In the genomic region with DNA sequence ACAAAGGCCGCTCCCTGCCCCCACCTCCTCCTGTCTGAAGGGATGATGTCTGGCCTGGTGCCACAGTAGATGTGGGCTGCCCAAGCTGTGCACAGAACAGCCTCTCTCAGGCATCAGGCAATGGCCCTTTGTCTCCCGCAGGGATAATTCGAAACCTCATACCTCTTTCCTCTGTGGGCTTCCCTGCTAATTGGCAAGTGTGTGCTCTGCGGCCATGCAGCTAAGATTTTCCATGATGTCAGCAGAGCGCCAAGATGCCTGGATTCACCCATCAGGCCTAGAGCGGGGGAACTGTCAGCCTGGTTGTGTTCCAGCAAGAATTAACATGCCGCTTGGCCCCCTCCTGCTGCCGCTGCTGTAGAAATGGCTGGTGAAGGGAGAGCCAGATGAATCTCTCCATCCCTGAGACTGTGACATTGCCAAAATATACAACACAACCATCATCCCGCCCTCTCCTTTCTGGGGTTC, we compare ENCODE assay signal across 7 mouse cellular contexts. TPM values are rescaled to one million over a fixed set of nuclear protein-coding genes. Genes with fewer than 3 reads are reported as not detected.
DNase-seq lines count a peak whose midpoint lies in the region; ATAC-seq and TF ChIP-seq lines count a peak whose summit lies in the region.

No protein-coding gene starts in this region.

- peaks cover 9% of the 10 kb centered on the region; the same call in 1 of the 2 replicates for H3K27me3 ChIP-seq in forebrain, embryonic 12.5 days
- no peaks in the 10 kb centered on the region for H3K27me3 ChIP-seq in hindbrain, postnatal 0 days (ENCODE audit: insufficient read depth, low read length)
- H3K27me3 ChIP-seq in liver, embryonic 12.5 days (replicated peaks), result peaks cover 54% of the 10 kb centered on the region

- no peak for TF ChIP-seq CTCF in brain, embryonic 14.5 days (IDR thresholded peaks at IDR 0.05; ENCODE audit: borderline replicate concordance, extremely low read depth, insufficient read depth, insufficient read length)
- TF ChIP-seq CTCF in hindbrain, postnatal 0 days (IDR thresholded peaks at IDR 0.05; ENCODE audit: low read depth), result no peak

- peak; percentile 54 for DNase-seq in ES-CJ7 (ENCODE audit: low read depth, low spot score)
- DNase-seq in brain, embryonic 14.5 days (ENCODE audit: low read depth), result peak; percentile 96
- DNase-seq in hindbrain, postnatal 0 days (ENCODE audit: low spot score), result peak; percentile 88
- DNase-seq in mesoderm, embryonic 11.5 days (ENCODE audit: low read depth, low spot score), result peak; percentile 66
- DNase-seq in liver, result no peak

- peak overlapping the region; percentile 5; the same call in 1 of the 2 replicates for H3K9ac ChIP-seq in forebrain, embryonic 12.5 days
- peak overlapping the region; percentile 1; the same call in 1 of the 2 replicates for H3K9ac ChIP-seq in hindbrain, postnatal 0 days (replicated peaks; ENCODE audit: low read length)
- no peak overlapping the region for H3K9ac ChIP-seq in liver, embryonic 12.5 days

- H3K27ac ChIP-seq in forebrain, embryonic 12.5 days, result peak overlapping the region; percentile 88
- H3K27ac ChIP-seq in hindbrain, postnatal 0 days, result peak overlapping the region; percentile 86
- no peak overlapping the region for H3K27ac ChIP-seq in liver, embryonic 12.5 days

- no peaks in the 10 kb centered on the region for H3K9me3 ChIP-seq in forebrain, embryonic 12.5 days
- H3K9me3 ChIP-seq in hindbrain, postnatal 0 days (ENCODE audit: low read length), result no peaks in the 10 kb centered on the region
- no peaks in the 10 kb centered on the region for H3K9me3 ChIP-seq in liver, embryonic 12.5 days (replicated peaks)

- H3K4me2 ChIP-seq in forebrain, embryonic 12.5 days, result peak overlapping the region; percentile 40
- peak overlapping the region; percentile 14 for H3K4me2 ChIP-seq in hindbrain, postnatal 0 days (ENCODE audit: low read depth, low read length)
- no peak overlapping the region for H3K4me2 ChIP-seq in liver, embryonic 12.5 days

- H3K36me3 ChIP-seq in forebrain, embryonic 12.5 days (replicated peaks), result no peaks in the 10 kb centered on the region
- H3K36me3 ChIP-seq in hindbrain, postnatal 0 days (ENCODE audit: insufficient read depth, low read length), result no peaks in the 10 kb centered on the region
- H3K36me3 ChIP-seq in liver, embryonic 12.5 days, result no peaks in the 10 kb centered on the region

- no peak overlapping the region for H3K4me3 ChIP-seq in forebrain, embryonic 12.5 days (replicated peaks)
- no peak overlapping the region for H3K4me3 ChIP-seq in hindbrain, postnatal 0 days (ENCODE audit: low read length)
- H3K4me3 ChIP-seq in liver, embryonic 12.5 days, result no peak overlapping the region

- WGBS in forebrain, embryonic 12.5 days, result 10% methylated on average over 9 of the region's 9 CpGs
- 5% methylated on average over 8 of the region's 9 CpGs for WGBS in hindbrain, postnatal 0 days
- 9% methylated on average over 9 of the region's 9 CpGs for WGBS in liver, embryonic 12.5 days (ENCODE audit: insufficient replicate concordance)

- ATAC-seq in forebrain, embryonic 12.5 days (ENCODE audit: low FRiP score), result peak; percentile 92
- ATAC-seq in hindbrain, postnatal 0 days, result peak; percentile 81
- no peak for ATAC-seq in liver, embryonic 12.5 days

- H3K4me1 ChIP-seq in forebrain, embryonic 12.5 days, result peaks cover 26% of the 10 kb centered on the region
- H3K4me1 ChIP-seq in hindbrain, postnatal 0 days (ENCODE audit: insufficient read depth, low read length), result peaks cover 23% of the 10 kb centered on the region
- H3K4me1 ChIP-seq in liver, embryonic 12.5 days, result no peaks in the 10 kb centered on the region

- TF ChIP-seq POLR2A in brain, embryonic 14.5 days (IDR thresholded peaks at IDR 0.05; ENCODE audit: borderline replicate concordance, extremely low read depth, insufficient read depth, insufficient read length, poor library complexity, severe bottlenecking), result no peak

RNA-seq across cellular contexts. Expression of a gene that starts 25.7 kb away (rescaled TPM):
- polyA plus RNA-seq in brain, embryonic 14.5 days (2012; rRNA removed), result 54.3 and 82.0 TPM in 2 replicates
- 23.7 and 25.0 TPM in 2 replicates for polyA plus RNA-seq in forebrain, embryonic 12.5 days (2016; fragmentation: Nextera tagmentation; extraction: Ambion mirVana)
- total RNA-seq in hindbrain, postnatal 0 days (2014; rRNA removed), result 56.4 and 64.9 TPM in 2 replicates
- 18.3 and 19.7 TPM in 2 replicates for polyA plus RNA-seq in hindbrain, postnatal 0 days (2015; fragmentation: Nextera tagmentation; extraction: Ambion mirVana)
- polyA plus RNA-seq in liver, embryonic 12.5 days (2016; fragmentation: Nextera tagmentation; extraction: Ambion mirVana), result 4.7 and 4.8 TPM in 2 replicates
